Mouse (Mus musculus): ENCODE data around the gene Pcbp3. TPM values are rescaled to one million over a fixed set of nuclear protein-coding genes. Genes with fewer than 3 reads are reported as not detected.

Gene Pcbp3
- polyA plus RNA-seq, 1 experiment from 2014 or later = 51.1 TPM

GRCm38 (mm10) chr10:76835497-76836357, 126.0 kb downstream of the Pcbp3 start:
- no peak overlapping the region for H3K4me2 ChIP-seq
- H3K27me3 ChIP-seq = no peaks in the 10 kb centered on the region
- WGBS = 64% methylated on average over 14 of the region's 14 CpGs
- H3K36me3 ChIP-seq (replicated peaks) = no peaks in the 10 kb centered on the region
- H3K4me3 ChIP-seq (replicated peaks) = no peak overlapping the region
- peak; percentile 65 for ATAC-seq (ENCODE audit: low FRiP score)
- H3K4me1 ChIP-seq = peaks cover 3% of the 10 kb centered on the region; the same call in 1 of the 2 replicates
- H3K27ac ChIP-seq = no peak overlapping the region
- H3K9me3 ChIP-seq = no peaks in the 10 kb centered on the region
- H3K9ac ChIP-seq = no peak overlapping the region

GRCm38 (mm10) chr10:76832841-76833240, 128.8 kb downstream of the Pcbp3 start:
- no peak overlapping the region for H3K4me3 ChIP-seq (replicated peaks)
- no peaks in the 10 kb centered on the region for H3K27me3 ChIP-seq
- no peak for ATAC-seq (ENCODE audit: low FRiP score)
- H3K4me1 ChIP-seq = peaks cover 3% of the 10 kb centered on the region; the same call in 1 of the 2 replicates
- H3K27ac ChIP-seq = no peak overlapping the region
- no peaks in the 10 kb centered on the region for H3K36me3 ChIP-seq (replicated peaks)
- no peak overlapping the region for H3K4me2 ChIP-seq
- 0 out of 2 replicates have a peak, but pooled peaks cover 3% of the 10 kb centered on the region for H3K9me3 ChIP-seq
- H3K9ac ChIP-seq = no peak overlapping the region
- WGBS = 64% methylated on average over 1 of the region's 1 CpGs

GRCm38 (mm10) chr10:76831915-76832314, 129.8 kb downstream of the Pcbp3 start:
- Histone ChIP-seq H3K27ac (no peak overlapping the region), H3K27me3 (no peaks in the 10 kb centered on the region), H3K4me1 (peaks cover 3% of the 10 kb centered on the region; the same call in 1 of the 2 replicates), H3K4me3 (replicated peaks) (no peak overlapping the region), H3K9ac (no peak overlapping the region), H3K36me3 (replicated peaks) (no peaks in the 10 kb centered on the region), H3K4me2 (no peak overlapping the region), H3K9me3 (0 out of 2 replicates have a peak, but pooled peaks cover 3% of the 10 kb centered on the region)
- 85% methylated on average over 2 of the region's 2 CpGs for WGBS
- ATAC-seq (ENCODE audit: low FRiP score) = no peak

- 36% methylated on average over 1 of the region's 1 CpGs for WGBS
- Histone ChIP-seq H3K9ac (no peak overlapping the region), H3K27me3 (no peaks in the 10 kb centered on the region), H3K36me3 (replicated peaks) (no peaks in the 10 kb centered on the region), H3K27ac (no peak overlapping the region), H3K4me1 (peaks cover 3% of the 10 kb centered on the region; the same call in 1 of the 2 replicates), H3K9me3 (0 out of 2 replicates have a peak, but pooled peaks cover 3% of the 10 kb centered on the region), H3K4me3 (replicated peaks) (no peak overlapping the region), H3K4me2 (no peak overlapping the region)
- ATAC-seq (ENCODE audit: low FRiP score) = no peak
Measured at GRCm38 (mm10) chr10:76831151-76831550, 130.5 kb downstream of the Pcbp3 start.

- H3K36me3 ChIP-seq (replicated peaks) = no peaks in the 10 kb centered on the region
- peaks cover 3% of the 10 kb centered on the region; the same call in 1 of the 2 replicates for H3K4me1 ChIP-seq
- no peak for ATAC-seq (ENCODE audit: low FRiP score)
- 0 out of 2 replicates have a peak, but pooled peaks cover 3% of the 10 kb centered on the region for H3K9me3 ChIP-seq
- 95% methylated on average over 4 of the region's 4 CpGs for WGBS
- H3K9ac ChIP-seq = no peak overlapping the region
- H3K4me3 ChIP-seq (replicated peaks) = no peak overlapping the region
- no peak overlapping the region for H3K27ac ChIP-seq
- H3K27me3 ChIP-seq = no peaks in the 10 kb centered on the region
- H3K4me2 ChIP-seq = no peak overlapping the region
Measured at GRCm38 (mm10) chr10:76828936-76829335, 132.8 kb downstream of the Pcbp3 start.

GRCm38 (mm10) chr10:76822698-76823097, 139.0 kb downstream of the Pcbp3 start:
- Histone ChIP-seq H3K4me2 (no peak overlapping the region), H3K9me3 (no peaks in the 10 kb centered on the region), H3K4me1 (peaks cover 7% of the 10 kb centered on the region; the same call in 1 of the 2 replicates), H3K27me3 (no peaks in the 10 kb centered on the region), H3K9ac (no peak overlapping the region), H3K27ac (no peak overlapping the region), H3K36me3 (replicated peaks) (no peaks in the 10 kb centered on the region), H3K4me3 (replicated peaks) (no peak overlapping the region)
- 92% methylated on average over 8 of the region's 8 CpGs for WGBS
- ATAC-seq (ENCODE audit: low FRiP score) = no peak

GRCm38 (mm10) chr10:76819321-76819720, 142.4 kb downstream of the Pcbp3 start:
- H3K27me3 ChIP-seq = no peaks in the 10 kb centered on the region
- H3K36me3 ChIP-seq (replicated peaks) = no peaks in the 10 kb centered on the region
- no peak overlapping the region for H3K9ac ChIP-seq
- WGBS = 56% methylated on average over 2 of the region's 2 CpGs
- H3K9me3 ChIP-seq = no peaks in the 10 kb centered on the region
- ATAC-seq (ENCODE audit: low FRiP score) = no peak
- H3K4me1 ChIP-seq = peaks cover 22% of the 10 kb centered on the region
- no peak overlapping the region for H3K4me3 ChIP-seq (replicated peaks)
- no peak overlapping the region for H3K4me2 ChIP-seq
- no peak overlapping the region for H3K27ac ChIP-seq

GRCm38 (mm10) chr10:76818337-76818736, 143.3 kb downstream of the Pcbp3 start:
- Histone ChIP-seq H3K36me3 (replicated peaks) (no peaks in the 10 kb centered on the region), H3K9ac (no peak overlapping the region), H3K4me3 (replicated peaks) (no peak overlapping the region), H3K4me2 (no peak overlapping the region), H3K4me1 (peaks cover 22% of the 10 kb centered on the region), H3K27ac (no peak overlapping the region), H3K27me3 (no peaks in the 10 kb centered on the region), H3K9me3 (no peaks in the 10 kb centered on the region)
- ATAC-seq (ENCODE audit: low FRiP score) = no peak
- 92% methylated on average over 2 of the region's 2 CpGs for WGBS

GRCm38 (mm10) chr10:76816930-76817329, 144.8 kb downstream of the Pcbp3 start:
- H3K9me3 ChIP-seq = no peaks in the 10 kb centered on the region
- H3K9ac ChIP-seq = no peak overlapping the region
- H3K4me2 ChIP-seq = no peak overlapping the region
- no peak for ATAC-seq (ENCODE audit: low FRiP score)
- H3K4me3 ChIP-seq (replicated peaks) = no peak overlapping the region
- no peak overlapping the region for H3K27ac ChIP-seq
- peaks cover 22% of the 10 kb centered on the region for H3K4me1 ChIP-seq
- H3K27me3 ChIP-seq = no peaks in the 10 kb centered on the region
- 85% methylated on average over 1 of the region's 1 CpGs for WGBS
- no peaks in the 10 kb centered on the region for H3K36me3 ChIP-seq (replicated peaks)

- Histone ChIP-seq H3K4me2 (no peak overlapping the region), H3K27me3 (no peaks in the 10 kb centered on the region), H3K4me1 (peaks cover 22% of the 10 kb centered on the region), H3K9ac (no peak overlapping the region), H3K36me3 (replicated peaks) (no peaks in the 10 kb centered on the region), H3K4me3 (replicated peaks) (no peak overlapping the region), H3K9me3 (no peaks in the 10 kb centered on the region), H3K27ac (no peak overlapping the region)
- WGBS = 19% methylated on average over 7 of the region's 7 CpGs
- ATAC-seq (ENCODE audit: low FRiP score) = 0 out of 2 replicates have a peak, but pooled peaks have one; percentile 17
Measured at GRCm38 (mm10) chr10:76816436-76816835, 145.3 kb downstream of the Pcbp3 start.

- WGBS = 43% methylated on average over 4 of the region's 4 CpGs
- Histone ChIP-seq H3K4me2 (no peak overlapping the region), H3K27ac (no peak overlapping the region)
Measured at GRCm38 (mm10) chr10:76815481-76815880, 146.2 kb downstream of the Pcbp3 start.

GRCm38 (mm10) chr10:76814811-76815210, 146.9 kb downstream of the Pcbp3 start:
- Histone ChIP-seq H3K9ac (no peak overlapping the region), H3K27me3 (no peaks in the 10 kb centered on the region), H3K4me3 (replicated peaks) (no peak overlapping the region), H3K9me3 (no peaks in the 10 kb centered on the region), H3K4me2 (no peak overlapping the region), H3K4me1 (peaks cover 33% of the 10 kb centered on the region), H3K36me3 (replicated peaks) (no peaks in the 10 kb centered on the region), H3K27ac (no peak overlapping the region)
- 93% methylated on average over 8 of the region's 8 CpGs for WGBS
- no peak for ATAC-seq (ENCODE audit: low FRiP score)

More at GRCm38 (mm10) chr10:76815481-76815880, 146.2 kb downstream of the Pcbp3 start:
- Histone ChIP-seq H3K9ac (no peak overlapping the region), H3K27me3 (no peaks in the 10 kb centered on the region), H3K4me1 (peaks cover 26% of the 10 kb centered on the region), H3K4me3 (replicated peaks) (no peak overlapping the region), H3K36me3 (replicated peaks) (no peaks in the 10 kb centered on the region), H3K9me3 (no peaks in the 10 kb centered on the region)
- no peak for ATAC-seq (ENCODE audit: low FRiP score)
